In the genomic region with DNA sequence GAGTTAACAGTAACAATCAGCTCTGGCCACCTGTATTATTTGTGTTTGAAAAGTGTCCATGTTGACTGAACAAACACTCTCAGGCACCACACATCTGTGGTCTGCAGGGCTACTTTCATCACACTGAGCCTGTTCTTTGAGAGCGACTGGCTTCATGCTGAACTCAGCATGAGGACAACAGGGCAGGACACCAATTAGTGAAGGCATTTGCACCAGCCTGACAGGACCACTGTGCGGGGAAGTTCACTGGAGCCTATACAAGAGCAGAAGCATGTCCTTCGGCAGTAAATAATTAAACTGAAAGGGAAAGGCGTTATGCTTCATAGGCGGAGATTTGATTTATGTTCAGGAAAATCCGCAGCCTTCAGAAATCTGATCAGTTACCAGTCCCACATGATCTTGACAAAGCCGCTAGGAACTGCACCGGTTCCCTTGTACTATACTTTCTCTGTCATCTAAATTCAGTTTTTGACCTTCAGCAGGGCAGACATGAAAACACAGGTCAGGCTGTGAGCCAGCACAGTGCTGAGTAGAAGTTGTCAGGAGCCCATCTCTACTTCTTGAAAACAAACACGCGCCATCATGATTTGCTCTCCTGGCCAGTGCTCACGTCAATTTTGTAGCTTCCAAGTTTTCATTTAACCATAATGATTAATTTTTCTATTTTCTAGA, we compare ENCODE assay signal across 14 mouse cellular contexts.
DNase-seq lines count a peak whose midpoint lies in the region; ATAC-seq and TF ChIP-seq lines count a peak whose summit lies in the region.
"Had no signal": no experiment of that assay in that cellular context is flagged by ENCODE, and none has a peak within 500 bp of the region (broad histone marks: within the 10 kb centered on the region; RNA-seq: fewer than 3 reads in every experiment).

No protein-coding gene starts in this region.

- peak; percentile 89; the same call in 1 of the 2 replicates for ATAC-seq in kidney, postnatal 0 days (replicated peaks; ENCODE audit: low FRiP score, low read depth)
- ATAC-seq in heart, embryonic 12.5 days (ENCODE audit: insufficient number of reproducible peaks, low FRiP score) = no peak
- no peak for ATAC-seq in forebrain, embryonic 13.5 days

- peak; percentile 30 for DNase-seq in left cerebral cortex, postnatal 4 days
- DNase-seq in left cerebral cortex, adult 9 months (ENCODE audit: low spot score in 2 of 2) = no peak
- peak; percentile 14 for DNase-seq in embryonic facial prominence, embryonic 10.5 days (ENCODE audit: low spot score)
- DNase-seq in kidney, postnatal 0 days (ENCODE audit: low spot score) = peak; percentile 53
- DNase-seq in retina, embryonic 14.5 days (ENCODE audit: low spot score) = peak; percentile 69
- DNase-seq in right cerebral cortex, postnatal 4 days = no peak
- DNase-seq: cerebellum, adult 11 months; heart, postnatal 36 days; lung, postnatal 10 days; thymus, postnatal 25 days had no signal

- H3K4me1 ChIP-seq in embryonic facial prominence, embryonic 10.5 days = peaks cover 5% of the 10 kb centered on the region; the same call in 1 of the 2 replicates
- 0 out of 2 replicates have a peak, but pooled peaks cover 4% of the 10 kb centered on the region for H3K4me1 ChIP-seq in kidney, postnatal 0 days (replicated peaks; ENCODE audit: insufficient read depth, low read length)
- 0 out of 2 replicates have a peak, but pooled peaks cover 3% of the 10 kb centered on the region for H3K4me1 ChIP-seq in heart, embryonic 12.5 days (replicated peaks)
- H3K4me1 ChIP-seq in forebrain, embryonic 13.5 days = no peaks in the 10 kb centered on the region; the same call in 1 of the 2 replicates

- no peaks in the 10 kb centered on the region for H3K36me3 ChIP-seq in embryonic facial prominence, embryonic 10.5 days (replicated peaks)
- H3K36me3 ChIP-seq in kidney, postnatal 0 days (ENCODE audit: insufficient read depth, low read length) = no peaks in the 10 kb centered on the region
- no peaks in the 10 kb centered on the region for H3K36me3 ChIP-seq in heart, embryonic 12.5 days
- H3K36me3 ChIP-seq in forebrain, embryonic 13.5 days (ENCODE audit: poor library complexity, severe bottlenecking) = no peaks in the 10 kb centered on the region
- H3K36me3 ChIP-seq: limb, embryonic 12.5 days had no signal

- no peaks in the 10 kb centered on the region for H3K27me3 ChIP-seq in embryonic facial prominence, embryonic 10.5 days (replicated peaks; ENCODE audit: low read depth, poor library complexity, severe bottlenecking)
- H3K27me3 ChIP-seq in kidney, postnatal 0 days (ENCODE audit: insufficient read depth, low read length) = no peaks in the 10 kb centered on the region
- H3K27me3 ChIP-seq in heart, embryonic 12.5 days (replicated peaks) = no peaks in the 10 kb centered on the region
- H3K27me3 ChIP-seq in forebrain, embryonic 13.5 days = no peaks in the 10 kb centered on the region
- H3K27me3 ChIP-seq: CH12.LX; limb, embryonic 12.5 days had no signal

- H3K27ac ChIP-seq in embryonic facial prominence, embryonic 10.5 days (replicated peaks) = no peak overlapping the region
- no peak overlapping the region for H3K27ac ChIP-seq in kidney, postnatal 0 days
- no peak overlapping the region for H3K27ac ChIP-seq in heart, embryonic 12.5 days (ENCODE audit: poor library complexity, severe bottlenecking)
- no peak overlapping the region for H3K27ac ChIP-seq in forebrain, embryonic 13.5 days
- H3K27ac ChIP-seq: limb, embryonic 12.5 days had no signal

- TF ChIP-seq CTCF in kidney, postnatal 0 days (IDR thresholded peaks at IDR 0.05; ENCODE audit: low read depth) = no peak

- H3K4me2 ChIP-seq in kidney, postnatal 0 days (ENCODE audit: low read length) = peak overlapping the region; percentile 21; the same call in 1 of the 2 replicates
- H3K4me2 ChIP-seq in heart, embryonic 12.5 days = no peak overlapping the region
- H3K4me2 ChIP-seq in forebrain, embryonic 13.5 days = no peak overlapping the region
- H3K4me2 ChIP-seq: limb, embryonic 12.5 days had no signal

- 68% methylated on average over 11 of the region's 11 CpGs for WGBS in embryonic facial prominence, embryonic 10.5 days
- 25% methylated on average over 11 of the region's 11 CpGs for WGBS in kidney, postnatal 0 days
- 77% methylated on average over 11 of the region's 11 CpGs for whole genome bisulfite sequencing in heart, embryonic 12.5 days
- WGBS in forebrain, embryonic 13.5 days = 46% methylated on average over 11 of the region's 11 CpGs

- H3K9me3 ChIP-seq in embryonic facial prominence, embryonic 10.5 days = no peaks in the 10 kb centered on the region
- no peaks in the 10 kb centered on the region for H3K9me3 ChIP-seq in kidney, postnatal 0 days (replicated peaks; ENCODE audit: low read length)
- no peaks in the 10 kb centered on the region for H3K9me3 ChIP-seq in heart, embryonic 12.5 days (replicated peaks)
- no peaks in the 10 kb centered on the region for H3K9me3 ChIP-seq in forebrain, embryonic 13.5 days (replicated peaks)
- H3K9me3 ChIP-seq: limb, embryonic 12.5 days had no signal

- intact Hi-C loops in left cerebral cortex, postnatal 4 days (cut with DNase I) = no loop called here

- H3K9ac ChIP-seq in kidney, postnatal 0 days (ENCODE audit: low read depth, low read length) = no peak overlapping the region
- H3K9ac ChIP-seq in heart, embryonic 12.5 days = no peak overlapping the region
- H3K9ac ChIP-seq in forebrain, embryonic 13.5 days = no peak overlapping the region
- H3K9ac ChIP-seq: limb, embryonic 12.5 days had no signal

- H3K4me3 ChIP-seq in embryonic facial prominence, embryonic 10.5 days = no peak overlapping the region
- no peak overlapping the region for H3K4me3 ChIP-seq in kidney, postnatal 0 days (replicated peaks; ENCODE audit: low read depth, low read length)
- H3K4me3 ChIP-seq in heart, embryonic 12.5 days = no peak overlapping the region
- no peak overlapping the region for H3K4me3 ChIP-seq in forebrain, embryonic 13.5 days
- H3K4me3 ChIP-seq: limb, embryonic 12.5 days had no signal

Comparison
In these comparisons a context has a peak if more than half of its experiments do, and no peak if none do; other contexts are left out.
1. DNase-seq: peak in left cerebral cortex, postnatal 4 days (single experiment), embryonic facial prominence, embryonic 10.5 days (single experiment), kidney, postnatal 0 days (single experiment) and retina, embryonic 14.5 days (single experiment); none in left cerebral cortex, adult 9 months (0 of 2) and right cerebral cortex, postnatal 4 days (single experiment).